Mouse (Mus musculus) embryonic fibroblast, embryonic 13.5 days (primary cell): ENCODE results near the gene Styxl1.

Experiments used
- CTCF ChIP-seq: IDR thresholded peaks from 2 replicates; pipeline ENCODE4 v1.5.1; 2011; ENCODE audit warnings: mild to moderate bottlenecking, control low read depth, low read length, moderate library complexity, borderline replicate concordance; ENCODE audit not compliant: insufficient read depth
- POLR2A ChIP-seq: IDR thresholded peaks from 2 replicates; pipeline ENCODE4 v1.6.1; 2011; ENCODE audit warnings: low read depth, mild to moderate bottlenecking, control low read depth, low read length, moderate library complexity

GRCm38 (mm10) chr5:135733071-135733470 lies 45.1 kb downstream of the Styxl1 start:
- TF ChIP-seq CTCF (no peak), POLR2A (no peak)
